Mouse (Mus musculus) kidney, adult 2 months (tissue): ENCODE results near the gene Zswim9. TPM values are rescaled to one million over a fixed set of nuclear protein-coding genes. Genes with fewer than 3 reads are reported as not detected.

Source experiments
- DNase-seq: peaks from one replicate; pipeline ENCODE4 v3.0.0; 2021
- H3K27ac ChIP-seq: fragments of 200-500 bp; 2 replicates; pipeline ENCODE4 v1.5.1; 2012; ENCODE audit warnings: low read depth, low read length, control low read depth, inconsistent platforms; ENCODE audit not compliant: insufficient read depth
- H3K27me3 ChIP-seq: fragments of 200-500 bp; replicated peaks from 2 replicates; pipeline ENCODE4 v1.6.1; 2012; ENCODE audit warnings: mild to moderate bottlenecking, moderate library complexity, low read length, inconsistent platforms; ENCODE audit not compliant: control insufficient read depth, insufficient read depth
- H3K36me3 ChIP-seq: fragments of 200-500 bp; 2 replicates; pipeline ENCODE4 v1.6.1; 2012; ENCODE audit warnings: mild to moderate bottlenecking, moderate library complexity, low read length, inconsistent platforms; ENCODE audit not compliant: control insufficient read depth, insufficient read depth
- H3K4me1 ChIP-seq: fragments of 200-500 bp; 2 replicates; pipeline ENCODE4 v1.6.1; 2011; ENCODE audit warnings: low read length; ENCODE audit not compliant: control insufficient read depth, insufficient read depth
- H3K4me3 ChIP-seq: fragments of 200-500 bp; 2 replicates; pipeline ENCODE4 v1.5.1; 2011; ENCODE audit warnings: mild to moderate bottlenecking, low read depth, low read length, control low read depth; ENCODE audit not compliant: insufficient read depth
- CTCF ChIP-seq: fragments of 200-500 bp; conservative IDR thresholded peaks from 2 replicates; pipeline ENCODE4 v1.5.1; 2011; ENCODE audit warnings: low read depth, mild to moderate bottlenecking, control low read depth, low read length, moderate library complexity, mixed read lengths; ENCODE audit not compliant: insufficient read depth, insufficient read length
- POLR2A ChIP-seq: fragments of 200-500 bp; IDR thresholded peaks from one replicate; pipeline ENCODE4 v1.6.1; 2011; ENCODE audit warnings: low read depth, low read length, control low read depth
- WGBS: fragments of 180-500 bp; shearing (Covaris S2); methylation state at CpG from one replicate; pipeline ENCODE4 v1.1.7; 2018; 5-methylcytosine and 5-hydroxymethylcytosine counted together
- polyA plus RNA-seq: library from polyadenylated mRNA; depleted of rRNA; stranded (reverse); fragments of >200 nt; gene quantifications from 2 replicates; pipeline ENCODE4 v1.2.3, GENCODE M21; 2012; rRNA removed

Gene Zswim9
- 3.2 and 4.0 TPM in 2 replicates for polyA plus RNA-seq

DNA sequence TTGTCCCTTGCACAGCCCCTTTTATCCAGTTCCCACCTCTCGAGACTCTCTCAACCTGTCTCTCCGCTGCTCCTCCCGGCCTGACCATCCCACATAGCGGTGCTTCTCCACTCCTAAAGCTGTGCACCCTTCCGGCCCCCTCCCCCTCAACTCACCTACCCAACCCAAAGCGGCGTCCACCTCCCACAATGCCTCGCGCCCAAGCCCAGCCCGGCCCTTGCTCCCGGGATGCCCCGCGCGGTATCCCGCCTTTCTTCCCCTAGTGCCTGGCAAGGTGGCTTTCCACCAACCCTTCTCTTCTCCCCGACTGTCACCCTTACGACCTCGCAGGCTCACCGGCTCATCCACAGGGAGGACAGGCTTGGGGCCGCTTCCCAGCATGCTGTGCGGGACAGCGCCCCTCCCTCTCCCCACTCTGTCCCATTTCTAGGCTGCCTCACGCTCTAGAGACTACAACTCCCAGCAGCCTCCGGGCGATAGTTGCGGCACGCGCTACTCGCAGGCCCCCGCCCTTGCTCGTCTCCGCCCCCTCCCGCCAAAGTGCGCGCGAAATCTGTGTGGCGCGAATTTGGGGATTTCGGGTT, at the start of gene Zswim9:
Zswim9 (minus strand) TSS at position 414 of the 584 bp plus-strand sequence.
- H3K27ac ChIP-seq = peak within 1 kb of the TSS; percentile 84
- TF ChIP-seq POLR2A = no peak
- no peak for TF ChIP-seq CTCF
- no peaks in the 10 kb centered on the region; the same call in 1 of the 2 replicates for H3K4me1 ChIP-seq
- peak; percentile 95 for DNase-seq
- no peaks in the 10 kb centered on the region for H3K36me3 ChIP-seq
- no peaks in the 10 kb centered on the region for H3K27me3 ChIP-seq
- WGBS = under 1% methylated on average over 39 of the region's 39 CpGs
- peak within 1 kb of the TSS; percentile 99 for H3K4me3 ChIP-seq

DNA sequence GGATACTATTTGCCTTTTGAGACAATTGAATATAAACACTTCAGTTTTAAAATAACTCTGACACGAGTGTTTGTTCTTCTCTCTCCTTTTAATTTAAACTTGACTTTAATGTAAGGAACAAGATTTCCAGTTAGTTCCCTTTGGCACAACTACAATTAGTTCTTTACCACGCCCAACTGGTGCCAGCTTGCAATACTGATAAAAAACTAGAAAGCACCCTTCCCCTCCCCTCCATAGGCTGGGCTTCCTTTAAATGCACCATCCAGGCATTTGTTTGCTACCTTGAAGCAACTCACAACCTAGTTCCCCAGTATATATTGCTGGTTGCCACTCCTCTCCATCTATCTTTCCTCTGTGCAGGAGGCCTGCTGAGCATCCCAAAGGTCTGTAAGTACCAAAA, 45.8 kb upstream of the Zswim9 start, which contains the start of gene Pla2g4c:
Pla2g4c (plus strand) TSS at position 340 of the 400 bp plus-strand sequence.
- Histone ChIP-seq H3K4me3 (no peak within 1 kb of the TSS), H3K4me1 (no peaks in the 10 kb centered on the region), H3K36me3 (no peaks in the 10 kb centered on the region), H3K27ac (no peak within 1 kb of the TSS), H3K27me3 (no peaks in the 10 kb centered on the region)
- no peak for DNase-seq
- 88% methylated on average over 2 of the region's 2 CpGs for WGBS
- TF ChIP-seq CTCF = no peak
- TF ChIP-seq POLR2A = no peak

GRCm38 (mm10) chr7:13321424-13321823, 42.9 kb upstream of the Zswim9 start:
- no peak overlapping the region for H3K4me3 ChIP-seq
- DNase-seq = no peak
- WGBS = 91% methylated on average over 3 of the region's 3 CpGs
- no peaks in the 10 kb centered on the region for H3K36me3 ChIP-seq
- H3K27ac ChIP-seq = no peak overlapping the region
- TF ChIP-seq POLR2A (no peak), CTCF (no peak)
- H3K4me1 ChIP-seq = no peaks in the 10 kb centered on the region
- no peaks in the 10 kb centered on the region for H3K27me3 ChIP-seq

GRCm38 (mm10) chr7:13314095-13314597, 35.6 kb upstream of the Zswim9 start:
- DNase-seq = peak; percentile 39
- Histone ChIP-seq H3K4me3 (no peak overlapping the region), H3K36me3 (no peaks in the 10 kb centered on the region), H3K27me3 (no peaks in the 10 kb centered on the region), H3K27ac (no peak overlapping the region), H3K4me1 (peaks cover 3% of the 10 kb centered on the region; the same call in 1 of the 2 replicates)
- 38% methylated on average over 5 of the region's 5 CpGs for WGBS
- TF ChIP-seq CTCF = no peak
- TF ChIP-seq POLR2A = no peak

- Histone ChIP-seq H3K27ac (no peak overlapping the region), H3K4me3 (no peak overlapping the region)
- WGBS = 97% methylated on average over 4 of the region's 4 CpGs
These were observed 32.9 kb upstream of the Zswim9 start for GRCm38 (mm10) chr7:13311401-13311800.

GRCm38 (mm10) chr7:13310493-13311199, 32.1 kb upstream of the Zswim9 start:
- Histone ChIP-seq H3K4me3 (no peak overlapping the region), H3K36me3 (no peaks in the 10 kb centered on the region), H3K27me3 (no peaks in the 10 kb centered on the region), H3K27ac (no peak overlapping the region), H3K4me1 (peaks cover 3% of the 10 kb centered on the region; the same call in 1 of the 2 replicates)
- 93% methylated on average over 6 of the region's 6 CpGs for WGBS
- no peak for TF ChIP-seq CTCF
- no peak for TF ChIP-seq POLR2A
- no peak for DNase-seq

More at GRCm38 (mm10) chr7:13311401-13311800, 32.9 kb upstream of the Zswim9 start:
- TF ChIP-seq POLR2A = no peak
- TF ChIP-seq CTCF = no peak
- DNase-seq = no peak
- Histone ChIP-seq H3K36me3 (no peaks in the 10 kb centered on the region), H3K4me1 (peaks cover 3% of the 10 kb centered on the region; the same call in 1 of the 2 replicates), H3K27me3 (no peaks in the 10 kb centered on the region)

- Histone ChIP-seq H3K4me1 (no peaks in the 10 kb centered on the region), H3K36me3 (no peaks in the 10 kb centered on the region), H3K27ac (no peak overlapping the region), H3K4me3 (no peak overlapping the region), H3K27me3 (no peaks in the 10 kb centered on the region)
- no peak for DNase-seq
- 91% methylated on average over 2 of the region's 2 CpGs for WGBS
- no peak for TF ChIP-seq POLR2A
- no peak for TF ChIP-seq CTCF
These were observed 30.9 kb upstream of the Zswim9 start for GRCm38 (mm10) chr7:13309407-13309806.
